Mouse (Mus musculus): ENCODE data around the gene Zfp451.
"Not testable (repeated sequence)": the region's sequence is repeated elsewhere in the genome, so short reads cannot be mapped to it uniquely, and the experiment has no call there.

Gene Zfp451

GRCm38 (mm10) chr1:33813868-33814794 is at the start of gene Zfp451:
Gene Zfp451, minus strand, starts transcription at chr1:33814595.
- DNase-seq (ENCODE audit: low spot score in 2 of 2): peak; percentile 87 to 94

- DNase-seq (ENCODE audit: low spot score in 2 of 2): no peak
Measured at GRCm38 (mm10) chr1:33846807-33847206, 32.4 kb upstream of the Zfp451 start.

- no peak for DNase-seq (ENCODE audit: low spot score in 2 of 2)
Measured at GRCm38 (mm10) chr1:33843823-33844222, 29.4 kb upstream of the Zfp451 start.

GRCm38 (mm10) chr1:33838952-33839351 is 24.6 kb upstream of the Zfp451 start:
- DNase-seq (ENCODE audit: low spot score in 2 of 2): not testable (repeated sequence)

GRCm38 (mm10) chr1:33830586-33830985 is 16.2 kb upstream of the Zfp451 start:
- no peak for DNase-seq (ENCODE audit: low spot score in 2 of 2)

- no peak for DNase-seq (ENCODE audit: low spot score in 2 of 2)
Measured at GRCm38 (mm10) chr1:33817931-33818330, 3.5 kb upstream of the Zfp451 start.

GRCm38 (mm10) chr1:33813495-33813867 is 914 bp downstream of the Zfp451 start:
- no peak for DNase-seq (ENCODE audit: low spot score in 2 of 2)

GRCm38 (mm10) chr1:33803323-33803722 is 11.1 kb downstream of the Zfp451 start:
- no peak for DNase-seq (ENCODE audit: low spot score in 2 of 2)

GRCm38 (mm10) chr1:33799620-33800019 is 14.8 kb downstream of the Zfp451 start:
- no peak for DNase-seq (ENCODE audit: low spot score in 2 of 2)

- DNase-seq (ENCODE audit: low spot score in 2 of 2): no peak
Measured at GRCm38 (mm10) chr1:33788493-33788892, 25.9 kb downstream of the Zfp451 start.

GRCm38 (mm10) chr1:33788072-33788471 is 26.3 kb downstream of the Zfp451 start:
- no peak for DNase-seq (ENCODE audit: low spot score in 2 of 2)

GRCm38 (mm10) chr1:33784561-33784960 is 29.8 kb downstream of the Zfp451 start:
- no peak for DNase-seq (ENCODE audit: low spot score in 2 of 2)

- no peak for DNase-seq (ENCODE audit: low spot score in 2 of 2)
Measured at GRCm38 (mm10) chr1:33776175-33776611, 38.2 kb downstream of the Zfp451 start.

GRCm38 (mm10) chr1:33772106-33772505 is 42.3 kb downstream of the Zfp451 start:
- DNase-seq (ENCODE audit: low spot score in 2 of 2): no peak

GRCm38 (mm10) chr1:33771621-33772020 is 42.8 kb downstream of the Zfp451 start:
- no peak for DNase-seq (ENCODE audit: low spot score in 2 of 2)

GRCm38 (mm10) chr1:33768827-33769226 is 45.6 kb downstream of the Zfp451 start:
- DNase-seq (ENCODE audit: low spot score in 2 of 2): no peak

- no peak for DNase-seq (ENCODE audit: low spot score in 2 of 2)
Measured at GRCm38 (mm10) chr1:33768091-33768787, 46.2 kb downstream of the Zfp451 start.

- no peak for DNase-seq (ENCODE audit: low spot score in 2 of 2)
Measured at GRCm38 (mm10) chr1:33766520-33767508, 47.6 kb downstream of the Zfp451 start.

GRCm38 (mm10) chr1:33765468-33766080 is 48.8 kb downstream of the Zfp451 start:
- DNase-seq (ENCODE audit: low spot score in 2 of 2): no peak

- no peak for DNase-seq (ENCODE audit: low spot score in 2 of 2)
Measured at GRCm38 (mm10) chr1:33763826-33764225, 50.6 kb downstream of the Zfp451 start.

- DNase-seq (ENCODE audit: low spot score in 2 of 2): peak; percentile 36 to 66
Measured at GRCm38 (mm10) chr1:33758488-33758887, 55.9 kb downstream of the Zfp451 start.

Data from spleen, postnatal 4 days (tissue).